Comparison of ENCODE assay signal across 8 mouse cellular contexts in genomic region chr5:123626631-123627030, GRCm38 (mm10). TPM values are rescaled to one million over a fixed set of nuclear protein-coding genes. Genes with fewer than 3 reads are reported as not detected.
A peak's percentile ranks its signal among the peaks of the same experiment; 100 is the strongest.
DNase-seq lines count a peak whose midpoint lies in the region; ATAC-seq and TF ChIP-seq lines count a peak whose summit lies in the region.

No protein-coding gene starts in this region.

- WGBS in heart, embryonic 10.5 days = 23% methylated on average over 8 of the region's 8 CpGs
- 16% methylated on average over 8 of the region's 8 CpGs for WGBS in bone marrow, adult 2 months
- WGBS in forebrain, postnatal 0 days = 23% methylated on average over 8 of the region's 8 CpGs
- 25% methylated on average over 8 of the region's 8 CpGs for WGBS in kidney, postnatal 0 days

- H3K4me2 ChIP-seq in forebrain, postnatal 0 days (ENCODE audit: low read depth) = no peak overlapping the region
- no peak overlapping the region for H3K4me2 ChIP-seq in kidney, postnatal 0 days (ENCODE audit: low read length)

- peak; percentile 56 for TF ChIP-seq CTCF in bone marrow, adult 2 months (IDR thresholded peaks at IDR 0.05; ENCODE audit: control insufficient read depth, insufficient read depth, low read length)
- TF ChIP-seq CTCF in forebrain, postnatal 0 days (IDR thresholded peaks at IDR 0.05; ENCODE audit: low read depth) = peak; percentile 65
- TF ChIP-seq CTCF in kidney, postnatal 0 days (IDR thresholded peaks at IDR 0.05; ENCODE audit: low read depth) = peak; percentile 72

- H3K27ac ChIP-seq in heart, embryonic 10.5 days = no peak overlapping the region
- H3K27ac ChIP-seq in bone marrow, adult 2 months (ENCODE audit: control insufficient read depth, insufficient read depth, low read depth, low read length, poor library complexity) = no peak overlapping the region
- H3K27ac ChIP-seq in forebrain, postnatal 0 days (ENCODE audit: low read depth, low read length) = no peak overlapping the region
- no peak overlapping the region for H3K27ac ChIP-seq in kidney, postnatal 0 days

- H3K4me3 ChIP-seq in heart, embryonic 10.5 days = no peak overlapping the region
- no peak overlapping the region for H3K4me3 ChIP-seq in bone marrow, adult 2 months (replicated peaks; ENCODE audit: control insufficient read depth, low read depth, low read length)
- no peak overlapping the region for H3K4me3 ChIP-seq in forebrain, postnatal 0 days (ENCODE audit: low read depth, low read length)
- H3K4me3 ChIP-seq in kidney, postnatal 0 days (replicated peaks; ENCODE audit: low read depth, low read length) = no peak overlapping the region

- no peaks in the 10 kb centered on the region for H3K4me1 ChIP-seq in heart, embryonic 10.5 days
- H3K4me1 ChIP-seq in bone marrow, adult 2 months (ENCODE audit: control insufficient read depth, insufficient read depth, low read length) = no peaks in the 10 kb centered on the region
- H3K4me1 ChIP-seq in forebrain, postnatal 0 days (ENCODE audit: insufficient read depth) = no peaks in the 10 kb centered on the region
- no peaks in the 10 kb centered on the region for H3K4me1 ChIP-seq in kidney, postnatal 0 days (replicated peaks; ENCODE audit: insufficient read depth, low read length)

- no peaks in the 10 kb centered on the region for H3K27me3 ChIP-seq in heart, embryonic 10.5 days (ENCODE audit: insufficient read depth, poor library complexity, severe bottlenecking)
- no peaks in the 10 kb centered on the region for H3K27me3 ChIP-seq in forebrain, postnatal 0 days (ENCODE audit: insufficient read depth, low read length)
- H3K27me3 ChIP-seq in kidney, postnatal 0 days (ENCODE audit: insufficient read depth, low read length) = no peaks in the 10 kb centered on the region

- peak; percentile 95 for DNase-seq in heart, adult 11 months
- no peak for DNase-seq in heart, embryonic 10.5 days (ENCODE audit: low spot score)
- DNase-seq in CD4-positive helper T cell, adult 2 months (ENCODE audit: low read depth, low spot score) = peak; percentile 77
- peak; percentile 54 for DNase-seq in forebrain, postnatal 0 days
- peak; percentile 87 for DNase-seq in kidney, postnatal 0 days (ENCODE audit: low spot score)
- DNase-seq in lung, postnatal 36 days = peak; percentile 91
- peak; percentile 53 to 56 for DNase-seq in spleen, postnatal 36 days (ENCODE audit: low spot score in 2 of 2)

- ATAC-seq in forebrain, postnatal 0 days = no peak
- ATAC-seq in kidney, postnatal 0 days (replicated peaks; ENCODE audit: low FRiP score, low read depth) = no peak

- no peak for TF ChIP-seq POLR2A in bone marrow, adult 2 months (IDR thresholded peaks at IDR 0.05; ENCODE audit: borderline replicate concordance, control insufficient read depth, low read depth, low read length)

- peaks cover 33% of the 10 kb centered on the region for H3K36me3 ChIP-seq in heart, embryonic 10.5 days
- peaks cover 42% of the 10 kb centered on the region for H3K36me3 ChIP-seq in forebrain, postnatal 0 days (ENCODE audit: insufficient read depth)
- peaks cover 6% of the 10 kb centered on the region for H3K36me3 ChIP-seq in kidney, postnatal 0 days (ENCODE audit: insufficient read depth, low read length)

- H3K9ac ChIP-seq in forebrain, postnatal 0 days = no peak overlapping the region
- no peak overlapping the region for H3K9ac ChIP-seq in kidney, postnatal 0 days (ENCODE audit: low read depth, low read length)

- H3K9me3 ChIP-seq in heart, embryonic 10.5 days = no peaks in the 10 kb centered on the region
- no peaks in the 10 kb centered on the region for H3K9me3 ChIP-seq in forebrain, postnatal 0 days (ENCODE audit: low read length)
- no peaks in the 10 kb centered on the region for H3K9me3 ChIP-seq in kidney, postnatal 0 days (replicated peaks; ENCODE audit: low read length)

RNA-seq across cellular contexts. Expression of gene Vps33a, which starts 53.8 kb away (rescaled TPM):
- polyA plus RNA-seq in heart, embryonic 10.5 days (2016; fragmentation: Nextera tagmentation; extraction: Ambion mirVana) = 23.4 and 23.5 TPM in 2 replicates
- polyA plus RNA-seq in bone marrow, adult 2 months (2011; ENCODE audit: insufficient read depth, insufficient read length, low replicate concordance, missing spikeins) = 12.4 and 29.0 TPM in 2 replicates
- 53.6 and 63.1 TPM in 2 replicates for total RNA-seq in forebrain, postnatal 0 days (2014; rRNA removed)
- polyA plus RNA-seq in forebrain, postnatal 0 days (2015; fragmentation: Nextera tagmentation; extraction: Ambion mirVana) = 34.2 and 43.2 TPM in 2 replicates
- polyA plus RNA-seq in kidney, postnatal 0 days (2015; fragmentation: Nextera tagmentation; extraction: Ambion mirVana) = 23.4 and 25.0 TPM in 2 replicates

RNA-seq across cellular contexts. Expression of gene Clip1, which starts 57.8 kb away (rescaled TPM):
- polyA plus RNA-seq in heart, embryonic 10.5 days (2016; fragmentation: Nextera tagmentation; extraction: Ambion mirVana) = 49.1 and 56.0 TPM in 2 replicates
- polyA plus RNA-seq in bone marrow, adult 2 months (2011; ENCODE audit: insufficient read depth, insufficient read length, low replicate concordance, missing spikeins) = 11.7 and 29.8 TPM in 2 replicates
- 89.8 and 102 TPM in 2 replicates for total RNA-seq in forebrain, postnatal 0 days (2014; rRNA removed)
- polyA plus RNA-seq in forebrain, postnatal 0 days (2015; fragmentation: Nextera tagmentation; extraction: Ambion mirVana) = 52.2 and 73.1 TPM in 2 replicates
- 21.6 and 26.8 TPM in 2 replicates for polyA plus RNA-seq in kidney, postnatal 0 days (2015; fragmentation: Nextera tagmentation; extraction: Ambion mirVana)
